Mouse (Mus musculus): ENCODE results near the gene Il22.

GRCm38 (mm10) chr10:118169212-118169611 is 35.5 kb upstream of the Il22 start:
- TF ChIP-seq CTCF (conservative IDR thresholded peaks at IDR 0.05; ENCODE audit: insufficient read depth, insufficient read length, low read depth, low read length) (no peak), POLR2A (IDR thresholded peaks at IDR 0.05; ENCODE audit: low read depth, low read length) (no peak)
